24 mouse cellular contexts compared by ENCODE assay signal in the genomic region with DNA sequence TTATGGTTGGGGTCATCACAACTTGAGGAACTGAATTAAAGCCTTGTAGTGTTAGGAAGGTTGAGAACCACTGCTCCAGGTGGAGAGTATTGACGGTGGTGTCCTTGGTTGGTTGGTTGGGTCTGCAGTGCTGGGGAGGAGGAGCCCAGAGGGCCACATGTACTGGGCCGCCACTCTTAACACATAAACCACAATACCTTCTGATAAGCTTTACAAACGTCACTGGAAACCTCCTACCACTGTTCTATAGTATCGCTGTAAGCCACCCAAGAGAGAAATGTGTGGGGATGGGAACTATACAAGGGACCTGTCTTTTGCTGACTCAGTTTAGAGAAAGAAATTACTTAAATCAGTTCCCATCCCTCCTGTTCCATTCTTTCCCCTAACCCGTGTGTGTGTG.
DNase-seq lines count a peak whose midpoint lies in the region; ATAC-seq and TF ChIP-seq lines count a peak whose summit lies in the region.
"Had no signal": no experiment of that assay in that cellular context is flagged by ENCODE, and none has a peak within 500 bp of the region (broad histone marks: within the 10 kb centered on the region; RNA-seq: fewer than 3 reads in every experiment).

No protein-coding gene starts in this region.

- ATAC-seq in liver, embryonic 11.5 days (replicated peaks; ENCODE audit: low FRiP score) = peak; percentile 67
- no peak for ATAC-seq in liver, postnatal 0 days
- ATAC-seq in liver, embryonic 13.5 days (ENCODE audit: low read depth) = peak; percentile 57; the same call in 1 of the 2 replicates
- 0 out of 2 replicates have a peak, but pooled peaks have one; percentile 31 for ATAC-seq in megakaryocyte progenitor cell, adult 5-6 weeks (replicated peaks; ENCODE audit: poor library complexity)
- no peak for ATAC-seq in activated CD4-positive, CD25-positive, alpha-beta regulatory T cell, adult 4 months
- ATAC-seq: forebrain, embryonic 14.5 days; forebrain, embryonic 16.5 days; Patski had no signal

- no peaks in the 10 kb centered on the region for H3K79me2 ChIP-seq in MEL (ENCODE audit: control insufficient read depth, insufficient read depth, low read length, poor library complexity)

- TF ChIP-seq RAD21 in MEL (IDR thresholded peaks at IDR 0.05; ENCODE audit: low read depth, low read length) = no peak

- no peak for DNase-seq in liver, embryonic 11.5 days (ENCODE audit: low spot score)
- no peak for DNase-seq in liver, postnatal 0 days
- peak; percentile 39 for DNase-seq in MEL (ENCODE audit: low read depth, low spot score)
- DNase-seq in liver, embryonic 13.5 days = no peak
- no peak for DNase-seq in cerebellum, adult 2 months
- DNase-seq: adrenal gland, adult 2 months; adrenal gland, postnatal 10 days; adrenal gland, postnatal 25 days; cerebellum, adult 11 months; cerebellum, adult 18-20 months; cerebellum, adult 9-10 months; cerebellum, postnatal 10 days; cerebellum, postnatal 25 days; embryo, embryonic 11 days had no signal

- WGBS in liver, embryonic 11.5 days = 68% methylated on average over 5 of the region's 5 CpGs
- WGBS in liver, postnatal 0 days (ENCODE audit: insufficient replicate concordance) = 75% methylated on average over 5 of the region's 5 CpGs
- WGBS in liver, embryonic 13.5 days (ENCODE audit: insufficient replicate concordance) = 48% methylated on average over 5 of the region's 5 CpGs
- WGBS in cerebellum, adult 2 months = 91% methylated on average over 5 of the region's 5 CpGs

- no peaks in the 10 kb centered on the region for H3K9me3 ChIP-seq in liver, embryonic 11.5 days (ENCODE audit: control insufficient read depth, low read length)
- no peaks in the 10 kb centered on the region for H3K9me3 ChIP-seq in liver, postnatal 0 days (ENCODE audit: low read length)
- no peaks in the 10 kb centered on the region for H3K9me3 ChIP-seq in MEL (replicated peaks; ENCODE audit: insufficient read depth, low read length)
- no peaks in the 10 kb centered on the region for H3K9me3 ChIP-seq in liver, embryonic 13.5 days (replicated peaks)
- H3K9me3 ChIP-seq: embryonic facial prominence, embryonic 13.5 days; embryonic facial prominence, embryonic 15.5 days; forebrain, embryonic 10.5 days; forebrain, embryonic 12.5 days had no signal

- 0 out of 2 replicates have a peak, but pooled peaks cover 2% of the 10 kb centered on the region for H3K36me3 ChIP-seq in liver, embryonic 11.5 days (ENCODE audit: control insufficient read depth, insufficient read depth, low read length)
- H3K36me3 ChIP-seq in liver, postnatal 0 days (replicated peaks; ENCODE audit: insufficient read depth, low read length) = no peaks in the 10 kb centered on the region
- peaks cover 0 to 5% of the 10 kb centered on the region in 2 experiments; a peak in 3 of 4 replicates for H3K36me3 ChIP-seq in MEL (ENCODE audit: control insufficient read depth in 1 of 2, insufficient read depth in 2 of 2, low read length in 2 of 2)
- 0 out of 2 replicates have a peak, but pooled peaks cover 2% of the 10 kb centered on the region for H3K36me3 ChIP-seq in liver, embryonic 13.5 days
- H3K36me3 ChIP-seq: embryonic facial prominence, embryonic 13.5 days; embryonic facial prominence, embryonic 15.5 days; forebrain, embryonic 12.5 days had no signal

- TF ChIP-seq EP300 in liver, postnatal 0 days (IDR thresholded peaks at IDR 0.05; ENCODE audit: low read depth) = no peak
- no peak for TF ChIP-seq EP300 in MEL (IDR thresholded peaks at IDR 0.05; ENCODE audit: low read depth in 1 of 2, low read length in 2 of 2)

- H3K27ac ChIP-seq in liver, embryonic 11.5 days (ENCODE audit: low read depth, low read length) = no peak overlapping the region
- H3K27ac ChIP-seq in liver, postnatal 0 days (ENCODE audit: low read depth) = no peak overlapping the region
- no peak overlapping the region for H3K27ac ChIP-seq in MEL (ENCODE audit: control insufficient read depth, low read depth, low read length)
- no peak overlapping the region for H3K27ac ChIP-seq in liver, embryonic 13.5 days
- no peak overlapping the region for H3K27ac ChIP-seq in cerebellum, adult 2 months (ENCODE audit: insufficient read depth, low read length)
- H3K27ac ChIP-seq: embryonic facial prominence, embryonic 13.5 days; embryonic facial prominence, embryonic 15.5 days; forebrain, embryonic 10.5 days; forebrain, embryonic 12.5 days had no signal

- no peak overlapping the region for H3K4me3 ChIP-seq in liver, embryonic 11.5 days (ENCODE audit: low read depth, low read length)
- no peak overlapping the region for H3K4me3 ChIP-seq in liver, postnatal 0 days (ENCODE audit: low read depth, low read length)
- no peak overlapping the region for H3K4me3 ChIP-seq in MEL (ENCODE audit: control insufficient read depth in 1 of 2, insufficient read depth in 1 of 2, low read depth in 2 of 2, low read length in 2 of 2)
- no peak overlapping the region for H3K4me3 ChIP-seq in liver, embryonic 13.5 days (replicated peaks)
- H3K4me3 ChIP-seq in cerebellum, adult 2 months (replicated peaks; ENCODE audit: insufficient read depth, low read depth, low read length) = no peak overlapping the region
- H3K4me3 ChIP-seq: embryonic facial prominence, embryonic 13.5 days; embryonic facial prominence, embryonic 15.5 days; erythroblast, embryonic 14.5 days; forebrain, embryonic 10.5 days; forebrain, embryonic 12.5 days had no signal

- no peaks in the 10 kb centered on the region for H3K4me1 ChIP-seq in liver, embryonic 11.5 days (replicated peaks; ENCODE audit: control insufficient read depth, insufficient read depth, low read length)
- H3K4me1 ChIP-seq in liver, postnatal 0 days (ENCODE audit: insufficient read depth) = no peaks in the 10 kb centered on the region
- peaks cover 0 to 2% of the 10 kb centered on the region in 2 experiments; a peak in 1 of 4 replicates for H3K4me1 ChIP-seq in MEL (ENCODE audit: control insufficient read depth in 1 of 2, insufficient read depth in 2 of 2, low read length in 2 of 2)
- H3K4me1 ChIP-seq in liver, embryonic 13.5 days (replicated peaks) = peaks cover 4% of the 10 kb centered on the region
- H3K4me1 ChIP-seq in cerebellum, adult 2 months (ENCODE audit: control insufficient read depth, insufficient read depth, low read length) = no peaks in the 10 kb centered on the region
- H3K4me1 ChIP-seq: embryonic facial prominence, embryonic 13.5 days; embryonic facial prominence, embryonic 15.5 days; forebrain, embryonic 10.5 days; forebrain, embryonic 12.5 days had no signal

- TF ChIP-seq CTCF in liver, postnatal 0 days (IDR thresholded peaks at IDR 0.05; ENCODE audit: low read depth) = no peak
- TF ChIP-seq CTCF in MEL (IDR thresholded peaks at IDR 0.05 in 2 of 3, conservative IDR thresholded peaks at IDR 0.05 in 1 of 3; ENCODE audit: control insufficient read depth in 1 of 3, insufficient read depth in 1 of 3, low read depth in 2 of 3, low read length in 3 of 3, poor library complexity in 1 of 3, severe bottlenecking in 1 of 3) = no peak
- no peak for TF ChIP-seq CTCF in cerebellum, adult 2 months (IDR thresholded peaks at IDR 0.05; ENCODE audit: borderline replicate concordance, insufficient read depth, low read depth, low read length)

- no peak overlapping the region for H3K9ac ChIP-seq in liver, embryonic 11.5 days (ENCODE audit: low read depth, low read length)
- no peak overlapping the region for H3K9ac ChIP-seq in liver, postnatal 0 days (replicated peaks)
- H3K9ac ChIP-seq in MEL (ENCODE audit: control insufficient read depth, low read depth, low read length, poor library complexity, severe bottlenecking) = no peak overlapping the region
- H3K9ac ChIP-seq in liver, embryonic 13.5 days = no peak overlapping the region
- H3K9ac ChIP-seq: embryonic facial prominence, embryonic 13.5 days; embryonic facial prominence, embryonic 15.5 days; forebrain, embryonic 12.5 days had no signal

- no peak for TF ChIP-seq POLR2A in MEL (IDR thresholded peaks at IDR 0.05; ENCODE audit: control insufficient read depth in 1 of 2, insufficient read depth in 1 of 2, low read depth in 1 of 2, low read length in 2 of 2, poor library complexity in 1 of 2)
- TF ChIP-seq POLR2A in cerebellum, adult 2 months (IDR thresholded peaks at IDR 0.05; ENCODE audit: borderline replicate concordance, insufficient read depth, low read length) = no peak

- no peak overlapping the region for H3K4me2 ChIP-seq in liver, embryonic 11.5 days
- no peak overlapping the region for H3K4me2 ChIP-seq in liver, postnatal 0 days (ENCODE audit: low read depth, low read length)
- H3K4me2 ChIP-seq in liver, embryonic 13.5 days = no peak overlapping the region
- H3K4me2 ChIP-seq: embryonic facial prominence, embryonic 13.5 days; embryonic facial prominence, embryonic 15.5 days; forebrain, embryonic 12.5 days had no signal

- no peaks in the 10 kb centered on the region for H3K27me3 ChIP-seq in liver, embryonic 11.5 days (replicated peaks; ENCODE audit: control insufficient read depth, insufficient read depth, low read length)
- no peaks in the 10 kb centered on the region for H3K27me3 ChIP-seq in liver, postnatal 0 days (ENCODE audit: insufficient read depth, low read length)
- no peaks in the 10 kb centered on the region for H3K27me3 ChIP-seq in MEL (ENCODE audit: control insufficient read depth in 1 of 2, insufficient read depth in 2 of 2, low read length in 2 of 2)
- H3K27me3 ChIP-seq in liver, embryonic 13.5 days = no peaks in the 10 kb centered on the region
- no peaks in the 10 kb centered on the region for H3K27me3 ChIP-seq in cerebellum, adult 2 months (ENCODE audit: control insufficient read depth, insufficient read depth, low read length)
- H3K27me3 ChIP-seq: embryonic facial prominence, embryonic 13.5 days; embryonic facial prominence, embryonic 15.5 days; forebrain, embryonic 12.5 days; Patski had no signal

TF ChIP-seq in MEL, 35 proteins besides CTCF, POLR2A, EP300 and RAD21 (continues in another document):
- TF ChIP-seq JUND (IDR thresholded peaks at IDR 0.05; ENCODE audit: low read depth, low read length) (no peak), SMC3 (IDR thresholded peaks at IDR 0.05; ENCODE audit: low read depth, low read length) (no peak), TCF12 (IDR thresholded peaks at IDR 0.05; ENCODE audit: low read depth, low read length) (no peak), POLR2AphosphoS2 (IDR thresholded peaks at IDR 0.05; ENCODE audit: low read length) (no peak), USF2 (IDR thresholded peaks at IDR 0.05; ENCODE audit: borderline replicate concordance in 1 of 2, insufficient read depth in 1 of 2, low read depth in 1 of 2, low read length in 2 of 2) (no peak), GABPA (IDR thresholded peaks at IDR 0.05; ENCODE audit: low read depth, low read length) (no peak), MEF2A (IDR thresholded peaks at IDR 0.05; ENCODE audit: extremely low read depth, insufficient replicate concordance, low read depth, low read length, poor library complexity, severe bottlenecking) (no peak), NELFE (IDR thresholded peaks at IDR 0.05; ENCODE audit: low read depth, low read length) (no peak), ZNF384 (IDR thresholded peaks at IDR 0.05; ENCODE audit: low read depth, low read length) (no peak), TBP (IDR thresholded peaks at IDR 0.05; ENCODE audit: low read depth, low read length) (no peak), POLR2AphosphoS5 (IDR thresholded peaks at IDR 0.05; ENCODE audit: borderline replicate concordance, low read depth, low read length) (no peak), MAX (IDR thresholded peaks at IDR 0.05; ENCODE audit: low read length) (no peak)

Comparison
In these comparisons a context has a peak if more than half of its experiments do, and no peak if none do; other contexts are left out.
1. ATAC-seq: peak in liver, embryonic 11.5 days (single experiment), liver, embryonic 13.5 days (single experiment) and megakaryocyte progenitor cell, adult 5-6 weeks (single experiment); none in liver, postnatal 0 days (single experiment) and activated CD4-positive, CD25-positive, alpha-beta regulatory T cell, adult 4 months (single experiment).